Mouse (Mus musculus) lung, adult 2 months (tissue): Measurements from ENCODE around the gene Phlda2. TPM values are rescaled to one million over a fixed set of nuclear protein-coding genes. Genes with fewer than 3 reads are reported as not detected.
A peak's percentile ranks its signal among the peaks of the same experiment; 100 is the strongest.

Experiments used
- DNase-seq: peaks from one replicate; pipeline ENCODE4 v3.0.0; 2022
- H3K4me1 ChIP-seq: fragments of 200-500 bp; 2 replicates; pipeline ENCODE4 v1.6.1; 2011; ENCODE audit warnings: low read length; ENCODE audit not compliant: control insufficient read depth, insufficient read depth
- H3K4me3 ChIP-seq: fragments of 200-500 bp; replicated peaks from 2 replicates; pipeline ENCODE3; 2011; ENCODE audit warnings: low read depth, mild to moderate bottlenecking, control low read depth, low read length; ENCODE audit errors: extremely low read depth
- CTCF ChIP-seq: fragments of 200-500 bp; IDR thresholded peaks from 2 replicates; pipeline ENCODE4 v1.5.1; 2011; ENCODE audit warnings: mild to moderate bottlenecking, low read length, control low read depth; ENCODE audit not compliant: insufficient read depth
- POLR2A ChIP-seq: fragments of 200-500 bp; IDR thresholded peaks from 2 replicates; pipeline ENCODE4 v1.6.1; 2011; ENCODE audit warnings: low read depth, mild to moderate bottlenecking, control low read depth, low read length, borderline replicate concordance; ENCODE audit errors: extremely low read depth
- WGBS: fragments of 180-500 bp; shearing (Covaris S2); methylation state at CpG from one replicate; pipeline ENCODE4 v1.1.7; 2018; 5-methylcytosine and 5-hydroxymethylcytosine counted together
- polyA plus RNA-seq: library from polyadenylated mRNA; depleted of rRNA; stranded (reverse); fragments of >200 nt; gene quantifications from 2 replicates; pipeline ENCODE4 v1.2.3, GENCODE M21; 2012; rRNA removed

Phlda2 gene
- polyA plus RNA-seq, 1 experiment: 6.1 TPM

DNA sequence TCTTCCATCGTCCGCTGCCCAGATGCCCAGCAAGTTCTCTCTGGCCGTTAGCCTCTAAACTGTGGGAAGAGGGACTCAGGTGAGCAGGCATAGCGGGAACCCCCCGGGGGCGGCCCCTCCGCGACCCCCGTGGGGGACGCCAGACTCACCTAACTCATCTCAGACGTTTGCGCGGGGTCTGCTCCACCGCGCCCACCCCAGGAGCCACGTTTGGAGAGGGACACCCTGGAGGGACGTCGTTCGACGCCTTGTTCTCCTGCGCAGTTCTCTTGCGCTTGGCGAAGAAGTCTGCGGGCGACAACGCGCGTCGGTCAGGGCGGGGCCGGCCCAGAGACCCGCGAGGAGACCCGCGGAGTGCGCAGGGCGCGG is 44.0 kb downstream of the Phlda2 start:
- TF ChIP-seq POLR2A (no peak), CTCF (no peak)
- H3K4me1 ChIP-seq: peaks cover 4% of the 10 kb centered on the region; the same call in 1 of the 2 replicates
- no peak for DNase-seq
- peak overlapping the region; percentile 59 for H3K4me3 ChIP-seq
- WGBS: 16% methylated on average over 38 of the region's 38 CpGs

Other genes starting within 250 kb of the Phlda2 start
- 31.6 and 34.5 TPM in 2 replicates for gene Cdkn1c, start 42.1 kb downstream of the Phlda2 start, polyA plus RNA-seq
- gene Slc22a18, start 29.4 kb downstream of the Phlda2 start, polyA plus RNA-seq: 27.2 and 29.1 TPM in 2 replicates
- gene Nap1l4, start 46.0 kb upstream of the Phlda2 start, polyA plus RNA-seq: 41.9 and 57.7 TPM in 2 replicates
- 14.4 and 17.1 TPM in 2 replicates for gene Cars, start 96.9 kb upstream of the Phlda2 start, polyA plus RNA-seq
- gene Tnfrsf26, start 125.6 kb upstream of the Phlda2 start, polyA plus RNA-seq: 0.76 and 1.8 TPM in 2 replicates
- 5.7 and 6.5 TPM in 2 replicates for gene Tnfrsf22, start 146.5 kb upstream of the Phlda2 start, polyA plus RNA-seq
- gene Tnfrsf23, start 182.7 kb upstream of the Phlda2 start, polyA plus RNA-seq: 3.0 and 5.3 TPM in 2 replicates